ENCODE assay signal across 25 mouse cellular contexts in genomic region chr2:104420805-104421204, GRCm38 (mm10). TPM values are rescaled to one million over a fixed set of nuclear protein-coding genes. Genes with fewer than 3 reads are reported as not detected.
DNase-seq lines count a peak whose midpoint lies in the region; ATAC-seq and TF ChIP-seq lines count a peak whose summit lies in the region.
"Had no signal": no experiment of that assay in that cellular context is flagged by ENCODE, and none has a peak within 500 bp of the region (broad histone marks: within the 10 kb centered on the region; RNA-seq: fewer than 3 reads in every experiment).

No protein-coding gene starts in this region.

- intact Hi-C loops in heart, postnatal 10 days (cut with DNase I): loop anchor here (10.0 kb wide), 1 partner anchor 386 kb away; no protein-coding TSS in a partner anchor

- TF ChIP-seq POLR2A in MEL (IDR thresholded peaks at IDR 0.05; ENCODE audit: control insufficient read depth in 1 of 2, insufficient read depth in 1 of 2, low read depth in 1 of 2, low read length in 2 of 2, poor library complexity in 1 of 2): no peak

- no peaks in the 10 kb centered on the region for H3K79me2 ChIP-seq in MEL (ENCODE audit: control insufficient read depth, insufficient read depth, low read length, poor library complexity)

- ATAC-seq in common myeloid progenitor, adult 5-6 weeks (replicated peaks; ENCODE audit: low read depth, poor library complexity, severe bottlenecking): 0 out of 2 replicates have a peak, but pooled peaks have one; percentile 43
- 0 out of 2 replicates have a peak, but pooled peaks have one; percentile 32 for ATAC-seq in megakaryocyte-erythroid progenitor cell, adult 5-6 weeks (replicated peaks; ENCODE audit: low FRiP score, low TSS enrichment, poor library complexity, severe bottlenecking)
- no peak for ATAC-seq in activated CD4-positive, CD25-positive, alpha-beta regulatory T cell, adult 4 months
- ATAC-seq: CD4-positive, CD25-positive, alpha-beta regulatory T cell, adult 4 months; forebrain, embryonic 15.5 days had no signal

- DNase-seq in 416B (ENCODE audit: low read depth): peak; percentile 46
- peak; percentile 56 for DNase-seq in MEL (ENCODE audit: low read depth, low spot score)
- DNase-seq in right cerebral cortex, postnatal 4 days: no peak
- no peak for DNase-seq in heart, postnatal 10 days
- DNase-seq: adrenal gland, adult 8-10 months; adrenal gland, postnatal 25 days; cerebellum, adult 18-20 months; cerebellum, adult 9-10 months; cerebellum, postnatal 14 days; gastrocnemius, adult 2 months; gastrocnemius, postnatal 14 days; heart, adult 18-20 months; kidney, adult 18-20 months had no signal

- H3K4me1 ChIP-seq in MEL (ENCODE audit: control insufficient read depth in 1 of 2, insufficient read depth in 2 of 2, low read length in 2 of 2): peaks cover 0 to 8% of the 10 kb centered on the region in 2 experiments; a peak in 1 of 4 replicates
- H3K4me1 ChIP-seq: embryonic facial prominence, embryonic 12.5 days; embryonic facial prominence, embryonic 15.5 days; forebrain, embryonic 15.5 days; heart, embryonic 12.5 days; hindbrain, embryonic 12.5 days; hindbrain, embryonic 15.5 days had no signal

- TF ChIP-seq CTCF in MEL (IDR thresholded peaks at IDR 0.05 in 2 of 3, conservative IDR thresholded peaks at IDR 0.05 in 1 of 3; ENCODE audit: control insufficient read depth in 1 of 3, insufficient read depth in 1 of 3, low read depth in 2 of 3, low read length in 3 of 3, poor library complexity in 1 of 3, severe bottlenecking in 1 of 3): no peak

- no peak overlapping the region for H3K27ac ChIP-seq in MEL (ENCODE audit: control insufficient read depth, low read depth, low read length)
- H3K27ac ChIP-seq: embryonic facial prominence, embryonic 12.5 days; embryonic facial prominence, embryonic 15.5 days; forebrain, embryonic 15.5 days; gastrocnemius, adult 2 months; heart, embryonic 15.5 days; hindbrain, embryonic 12.5 days; hindbrain, embryonic 15.5 days had no signal

- H3K27me3 ChIP-seq in MEL (ENCODE audit: control insufficient read depth in 1 of 2, insufficient read depth in 2 of 2, low read length in 2 of 2): no peaks in the 10 kb centered on the region; a peak in 1 of 4 replicates
- H3K27me3 ChIP-seq: embryonic facial prominence, embryonic 12.5 days; embryonic facial prominence, embryonic 15.5 days; forebrain, embryonic 15.5 days; heart, embryonic 12.5 days; heart, embryonic 15.5 days; hindbrain, embryonic 12.5 days; hindbrain, embryonic 15.5 days had no signal

- no peaks in the 10 kb centered on the region for H3K9me3 ChIP-seq in MEL (replicated peaks; ENCODE audit: insufficient read depth, low read length)
- H3K9me3 ChIP-seq: embryonic facial prominence, embryonic 12.5 days; embryonic facial prominence, embryonic 15.5 days; forebrain, embryonic 15.5 days; heart, embryonic 12.5 days; heart, embryonic 15.5 days; hindbrain, embryonic 12.5 days; hindbrain, embryonic 15.5 days had no signal

- H3K4me3 ChIP-seq in MEL (ENCODE audit: control insufficient read depth in 1 of 2, insufficient read depth in 1 of 2, low read depth in 2 of 2, low read length in 2 of 2): no peak overlapping the region
- H3K4me3 ChIP-seq: embryonic facial prominence, embryonic 12.5 days; embryonic facial prominence, embryonic 15.5 days; forebrain, embryonic 15.5 days; gastrocnemius, adult 2 months; heart, embryonic 12.5 days; heart, embryonic 15.5 days; hindbrain, embryonic 12.5 days; hindbrain, embryonic 15.5 days had no signal

- TF ChIP-seq RAD21 in MEL (IDR thresholded peaks at IDR 0.05; ENCODE audit: low read depth, low read length): no peak

- H3K36me3 ChIP-seq in MEL (ENCODE audit: control insufficient read depth in 1 of 2, insufficient read depth in 2 of 2, low read length in 2 of 2): no peaks in the 10 kb centered on the region; a peak in 1 of 4 replicates
- H3K36me3 ChIP-seq: embryonic facial prominence, embryonic 12.5 days; embryonic facial prominence, embryonic 15.5 days; forebrain, embryonic 15.5 days; hindbrain, embryonic 15.5 days had no signal

- H3K9ac ChIP-seq in MEL (ENCODE audit: control insufficient read depth, low read depth, low read length, poor library complexity, severe bottlenecking): no peak overlapping the region
- H3K9ac ChIP-seq: embryonic facial prominence, embryonic 12.5 days; embryonic facial prominence, embryonic 15.5 days; forebrain, embryonic 15.5 days; heart, embryonic 12.5 days; heart, embryonic 15.5 days; hindbrain, embryonic 12.5 days; hindbrain, embryonic 15.5 days had no signal

- 0 out of 4 replicates have a peak, but pooled peaks of 1 of the 2 experiments have one; percentile 16 for TF ChIP-seq EP300 in MEL (IDR thresholded peaks at IDR 0.05; ENCODE audit: low read depth in 1 of 2, low read length in 2 of 2)

TF ChIP-seq in MEL, 35 proteins besides CTCF, POLR2A, EP300 and RAD21:
- TF ChIP-seq UBTF (IDR thresholded peaks at IDR 0.05; ENCODE audit: borderline replicate concordance, insufficient read depth, low read depth, low read length) (no peak), GATA1 (IDR thresholded peaks at IDR 0.05; ENCODE audit: low read depth, low read length) (peak; percentile 46; the same call in 1 of the 2 replicates), TAL1 (IDR thresholded peaks at IDR 0.05; ENCODE audit: low read length) (peak; percentile 59), MYB (IDR thresholded peaks at IDR 0.05; ENCODE audit: low read depth, low read length) (no peak), POLR2AphosphoS5 (IDR thresholded peaks at IDR 0.05; ENCODE audit: borderline replicate concordance, low read depth, low read length) (no peak), ZMIZ1 (IDR thresholded peaks at IDR 0.05; ENCODE audit: low read depth, low read length) (no peak)

RNA-seq across cellular contexts. Expression of gene D430041D05Rik, which starts 10.0 kb away (rescaled TPM):
- 0.46 and 0.69 TPM in 2 replicates for total RNA-seq in MEL (2012; rRNA removed)
- 1 to 10 TPM in 1 of 2 experiments, not detected in 1; 1.1 TPM for polyA plus RNA-seq in MEL (2012; ENCODE audit: insufficient read depth in 1 of 2, insufficient read length in 2 of 2, low read depth in 1 of 2, low replicate concordance in 2 of 2, missing spikeins in 1 of 2)
- total RNA-seq in common myeloid progenitor, adult 5-6 weeks (2017): not detected in 2 replicates
- not detected in 2 replicates for total RNA-seq in megakaryocyte-erythroid progenitor cell, adult 5-6 weeks (2014; fragmentation: Nextera tagmentation)
- total RNA-seq in megakaryocyte-erythroid progenitor cell, adult 5-6 weeks (2017): not detected in 2 replicates
- under 1 TPM; 0.12 to 0.24 TPM for total RNA-seq in heart, postnatal 10 days (2021)
- under 1 TPM in 1 of 2 experiments, not detected in 1; 0.21 TPM for polyA plus RNA-seq in activated CD4-positive, CD25-positive, alpha-beta regulatory T cell, adult 4 months (2017; shearing (Covaris generic))
- total RNA-seq: hematopoietic stem cell, adult 5-6 weeks had no signal
- polyA plus RNA-seq: CD4-positive, CD25-positive, alpha-beta regulatory T cell, adult 4 months had no signal

Comparison
In these comparisons a context has a peak if more than half of its experiments do, and no peak if none do; other contexts are left out.
1. DNase-seq: peak in 416B (single experiment) and MEL (single experiment); none in right cerebral cortex, postnatal 4 days (single experiment) and heart, postnatal 10 days (0 of 2).